Mouse (Mus musculus) cerebellum, postnatal 25 days (tissue): ENCODE measurements around the gene Myh14.
A peak's percentile ranks its signal among the peaks of the same experiment; 100 is the strongest.

Source experiments
- DNase-seq, 2 experiments: peaks; one replicate each; pipeline ENCODE4 v3.0.0; 2021; ENCODE audit warnings: mixed read lengths in 2 of 2

Myh14 gene

DNA sequence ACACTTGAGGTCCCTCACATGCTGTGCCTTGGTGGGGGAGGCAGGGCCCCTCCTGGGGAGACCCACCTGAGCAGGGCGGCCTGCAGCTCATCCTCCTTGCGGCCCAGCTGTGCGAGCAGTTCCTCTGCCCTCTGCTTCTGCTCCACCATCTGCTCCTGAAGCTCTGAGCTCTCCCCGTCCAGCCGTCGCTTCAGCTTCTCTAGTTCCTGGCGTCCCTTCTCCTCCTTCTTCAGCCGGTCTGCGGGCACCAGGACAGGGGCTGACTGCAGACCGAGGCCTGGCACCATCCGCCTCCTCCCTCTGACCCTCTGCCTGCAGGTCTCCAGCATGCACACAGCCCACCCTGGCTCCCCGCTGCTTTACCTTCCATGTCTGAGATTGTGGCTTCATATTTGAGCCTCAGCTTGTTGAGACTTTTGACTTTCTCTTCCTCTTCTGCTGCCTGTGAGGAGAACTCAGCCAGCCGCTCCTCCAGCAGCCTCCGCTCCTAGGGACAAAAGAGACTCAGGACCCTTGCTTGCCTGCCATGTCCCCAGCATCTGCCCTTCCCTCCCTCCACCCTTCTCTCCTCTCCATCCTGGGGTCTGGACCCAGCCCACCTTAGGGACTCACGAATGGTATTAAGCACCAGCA, 42.1 kb downstream of the Myh14 start:
- DNase-seq, result peak in 1 of 2 experiments; percentile 43

DNA sequence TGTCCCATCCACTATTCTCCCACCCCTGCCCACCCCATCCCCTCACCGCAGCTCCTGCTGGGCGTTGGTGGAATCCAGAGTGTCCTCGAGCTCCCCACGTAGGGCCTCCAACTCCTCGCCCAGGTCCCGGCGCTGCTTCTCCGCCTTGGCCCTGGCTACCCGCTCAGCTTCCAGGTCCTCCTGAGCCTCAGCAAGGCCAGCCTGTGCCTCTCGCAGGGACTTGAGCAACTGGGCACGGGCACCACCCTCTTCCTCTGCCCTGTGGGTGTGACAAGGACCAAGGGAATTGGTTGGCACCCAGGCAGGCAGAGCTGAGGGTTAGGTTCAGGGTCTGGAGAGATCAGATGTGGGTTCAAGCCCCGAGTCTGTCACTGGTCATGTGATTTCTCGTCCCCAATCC, 43.7 kb downstream of the Myh14 start:
- peak in 1 of 2 experiments; percentile 42 for DNase-seq

DNA sequence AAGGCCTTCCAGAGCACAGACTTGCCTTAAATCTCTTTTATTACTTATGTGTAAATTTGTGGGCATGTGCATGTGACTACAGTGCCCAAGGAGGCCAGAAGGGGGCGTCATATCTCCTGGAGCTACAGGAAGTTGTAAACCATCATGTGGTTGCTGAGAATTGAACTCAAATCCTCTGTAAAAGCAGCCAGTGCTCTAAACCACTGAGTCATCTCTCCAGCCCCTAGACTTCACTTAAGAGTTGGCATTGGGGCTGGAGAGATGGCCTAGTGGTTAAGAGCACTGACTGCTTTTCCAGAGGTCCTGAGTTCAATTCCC, 44.6 kb downstream of the Myh14 start:
- DNase-seq, result no peak

DNA sequence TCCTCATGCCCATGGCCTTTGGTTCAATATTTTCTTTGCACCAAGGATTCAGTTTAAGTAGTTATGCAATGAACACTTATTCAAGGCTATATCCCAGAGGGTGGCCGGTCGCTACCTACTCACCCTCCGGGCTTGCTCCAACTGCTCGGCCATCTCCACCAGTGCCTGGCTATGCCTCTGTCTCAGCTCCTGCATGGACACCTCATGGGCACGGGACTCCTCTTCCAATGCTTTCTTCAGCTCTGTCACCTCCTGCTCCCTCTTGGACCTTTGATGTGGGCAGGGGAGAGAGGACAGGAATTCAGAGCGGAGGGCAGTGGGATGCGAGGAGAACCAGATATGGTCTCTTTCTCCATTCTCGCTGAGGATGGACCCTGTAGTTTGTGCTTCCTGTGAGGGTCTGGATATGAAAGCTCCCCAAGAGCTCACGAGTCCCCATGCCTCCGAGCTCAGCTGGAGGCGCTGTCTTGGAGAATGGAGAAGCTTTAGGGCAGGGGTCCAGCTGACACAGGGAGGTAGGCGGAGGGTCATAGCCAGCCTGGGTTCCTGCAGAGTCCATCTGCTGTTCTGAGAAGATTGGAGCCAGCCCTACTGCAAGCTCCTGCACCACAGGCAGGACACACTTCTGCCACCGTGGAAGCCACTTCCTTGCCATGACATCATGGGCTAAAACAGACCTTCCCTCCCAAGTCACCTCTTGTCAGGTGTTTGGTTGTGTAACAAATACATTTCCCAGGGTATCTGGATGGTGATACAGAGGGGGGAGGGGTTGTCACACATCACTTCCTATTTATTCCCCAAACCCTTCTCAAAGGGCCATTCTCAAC, 45.2 kb downstream of the Myh14 start:
- peak; percentile 93 to 95 for DNase-seq

DNA sequence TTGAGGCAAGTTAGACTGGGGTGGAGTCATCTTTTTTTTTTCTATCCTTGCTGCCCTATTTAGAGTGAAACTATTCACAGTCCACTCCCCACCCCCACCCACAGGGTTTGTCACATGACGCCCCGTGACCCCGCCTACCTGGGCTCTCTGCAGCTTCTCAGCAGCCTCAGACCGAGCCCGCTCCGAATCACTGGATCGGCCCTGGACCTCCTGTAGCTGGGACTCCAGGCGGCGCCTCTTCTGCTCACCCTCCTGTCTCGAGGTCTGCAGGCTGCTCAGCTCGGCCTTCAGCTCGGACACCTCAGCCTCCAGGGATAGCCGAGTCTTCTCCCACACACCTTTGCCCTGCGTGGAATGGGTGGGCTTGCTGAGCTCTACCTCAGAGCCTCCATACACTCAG, 45.8 kb downstream of the Myh14 start:
- DNase-seq, result peak; percentile 92 to 95

DNA sequence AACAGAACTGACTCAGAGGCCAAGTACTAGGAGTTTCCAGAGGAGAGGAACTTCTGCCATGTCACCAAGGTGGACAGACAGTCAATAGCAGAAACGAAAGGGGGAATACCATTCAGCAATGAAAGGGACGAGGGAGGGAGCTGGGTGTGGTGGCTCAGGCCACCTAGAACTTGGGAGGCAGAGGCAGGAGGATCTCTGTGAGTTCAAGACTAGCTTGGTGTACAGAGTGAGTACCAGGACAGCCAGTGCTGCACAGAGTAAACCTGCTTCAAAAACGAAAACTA, 46.2 kb downstream of the Myh14 start:
- peak in 1 of 2 experiments; percentile 68 for DNase-seq

DNA sequence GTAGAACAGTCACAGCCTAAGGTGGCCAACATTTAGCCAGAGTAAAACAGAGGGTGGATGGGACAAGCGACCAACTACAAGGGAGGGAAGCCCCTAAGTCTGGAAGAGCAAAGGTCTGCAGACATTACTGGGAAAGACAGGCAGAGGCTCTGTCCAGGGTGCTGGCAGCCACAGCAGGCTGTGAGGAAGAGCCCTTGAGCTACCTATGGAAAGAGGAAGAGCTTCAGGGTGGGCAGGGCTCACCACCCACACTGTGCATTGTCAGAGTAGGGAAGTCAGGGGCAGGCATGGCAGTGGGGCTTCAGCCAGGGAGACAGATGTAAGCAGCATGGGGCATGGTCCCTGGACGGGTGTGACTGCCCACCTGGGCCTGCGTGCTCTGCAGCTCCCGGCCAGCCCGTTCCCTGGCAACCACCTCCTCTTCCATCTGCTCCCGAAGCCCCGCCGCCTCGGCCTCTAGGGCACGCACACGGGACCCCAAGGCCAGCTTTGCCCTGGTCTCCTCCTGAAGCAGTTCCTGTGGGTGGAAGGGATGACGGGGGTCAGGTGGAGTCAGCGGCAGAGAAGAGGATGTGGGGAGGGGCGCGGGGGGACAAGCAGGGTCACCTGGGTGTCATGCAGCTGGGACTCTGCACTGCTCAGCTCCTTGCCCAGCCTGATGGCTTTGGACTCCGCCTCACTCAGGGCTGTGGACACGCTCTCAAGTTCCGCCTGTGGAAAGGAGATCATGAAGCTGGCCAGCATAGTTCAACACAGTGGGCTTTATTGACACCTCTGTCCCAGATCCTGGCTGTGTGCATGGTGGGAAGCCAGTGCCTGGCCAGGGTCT, 46.7 kb downstream of the Myh14 start:
- peak; percentile 78 to 79 for DNase-seq

DNA sequence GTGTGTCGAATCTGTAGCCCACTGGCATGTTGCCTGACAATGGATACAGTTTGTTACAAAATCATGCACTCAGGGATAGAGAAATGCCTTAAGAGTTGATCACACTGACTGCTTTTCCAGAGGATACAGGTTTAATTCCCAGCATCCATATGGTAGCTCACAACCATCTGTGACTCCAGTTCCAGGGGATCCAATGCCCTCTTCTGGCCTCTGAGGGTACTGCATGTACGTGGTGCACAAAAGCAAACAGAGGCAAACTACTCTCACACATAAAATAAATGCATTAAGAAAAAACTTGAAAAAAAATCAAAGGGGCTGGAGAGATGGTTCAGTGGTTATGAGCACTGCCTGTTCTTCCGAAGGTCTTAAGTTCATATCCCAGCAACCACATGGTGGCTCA, 53.6 kb downstream of the Myh14 start:
- peak; percentile 36 to 60 for DNase-seq

DNA sequence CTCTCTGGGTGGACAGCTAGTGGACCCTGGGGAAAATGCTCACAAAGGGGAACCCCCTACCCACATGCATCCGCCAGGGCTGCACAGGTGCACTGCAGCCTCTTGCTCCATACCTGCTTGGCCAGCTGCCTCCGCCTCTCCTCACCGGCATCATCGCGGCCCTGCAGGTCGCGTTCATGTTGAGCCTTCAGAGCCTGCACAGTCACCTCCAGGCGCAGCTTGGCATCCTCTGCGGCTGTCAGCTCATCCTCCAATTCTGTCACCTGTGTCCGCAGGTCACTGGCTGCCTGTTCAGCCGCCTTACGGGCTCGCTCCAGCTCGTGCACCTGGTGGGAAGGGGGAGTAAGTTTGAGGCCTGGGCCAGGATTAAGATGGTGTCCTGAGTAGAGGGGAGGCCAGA, 54.7 kb downstream of the Myh14 start:
- peak; percentile 75 to 79 for DNase-seq

DNA sequence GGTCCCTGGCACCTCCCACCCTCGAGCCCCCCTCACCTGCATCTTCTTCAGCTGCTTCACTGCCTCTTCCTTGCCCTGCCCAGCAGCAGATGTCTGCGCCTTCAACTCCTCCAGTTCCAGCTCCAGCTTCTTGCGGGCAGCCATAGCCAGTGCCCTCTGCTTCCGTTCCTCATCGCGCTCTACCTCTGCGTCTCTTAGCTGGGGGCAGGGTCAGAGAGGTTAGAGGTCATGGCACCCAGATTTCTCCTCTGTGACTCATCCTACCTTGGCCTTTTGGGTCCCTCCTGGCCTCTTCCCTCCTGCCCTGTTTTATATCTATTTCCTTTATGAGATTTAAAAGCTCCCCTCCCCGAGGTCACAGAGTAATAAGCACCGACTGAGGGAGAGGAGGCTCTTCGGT, 55.3 kb downstream of the Myh14 start:
- DNase-seq, result peak in 1 of 2 experiments; percentile 39

DNA sequence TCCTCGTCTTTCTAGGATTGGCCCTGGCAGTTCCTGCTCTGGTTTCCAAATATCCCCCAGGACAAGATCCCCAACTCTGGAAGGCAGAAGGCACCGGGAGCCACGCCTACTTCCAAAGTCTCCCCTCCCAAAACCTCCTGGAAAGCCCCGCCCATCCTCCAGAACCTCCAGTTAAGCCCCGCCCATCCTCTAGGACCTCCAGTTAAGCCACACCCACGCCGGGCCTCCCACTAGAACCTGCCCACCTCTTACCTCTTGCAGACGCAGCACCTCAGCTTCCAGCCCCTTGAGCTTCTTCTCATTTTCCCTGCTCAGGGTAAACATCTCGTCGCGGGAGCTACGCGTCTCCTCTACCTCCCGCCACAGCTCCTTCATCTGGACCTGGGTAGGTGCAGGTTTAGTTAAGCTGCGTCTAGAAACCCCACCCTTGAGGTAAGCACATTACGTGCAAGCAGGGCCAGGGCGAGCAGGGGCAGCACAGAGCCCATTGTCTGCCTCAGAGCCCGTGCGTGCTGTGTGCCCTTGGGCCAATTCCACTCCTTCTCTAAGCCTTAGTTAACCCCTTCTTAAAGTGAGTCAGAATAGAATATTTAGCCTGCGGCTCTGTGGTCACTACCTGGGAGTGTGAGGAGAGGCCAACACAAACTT, 56.5 kb downstream of the Myh14 start:
- peak in 1 of 2 experiments; percentile 58 for DNase-seq

DNA sequence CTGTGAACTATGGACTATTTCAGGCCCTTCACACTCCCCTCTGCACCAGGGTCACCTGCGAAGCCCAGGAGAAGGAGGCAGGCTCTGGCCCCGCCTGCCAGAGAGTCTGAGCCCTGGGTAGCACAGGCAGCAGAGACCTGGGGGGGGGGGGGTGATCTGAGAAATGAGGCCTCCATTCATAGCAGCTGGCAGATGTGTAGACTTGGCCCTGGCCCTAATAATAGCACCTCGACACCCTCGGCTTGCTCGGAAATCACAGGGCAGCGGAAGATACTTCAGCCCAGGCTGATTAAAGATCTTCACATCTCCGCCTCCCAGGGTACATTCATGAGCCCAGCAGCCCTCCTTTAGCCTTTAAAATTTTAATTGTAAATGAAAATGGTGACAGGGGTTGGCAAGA, 58.5 kb downstream of the Myh14 start:
- no peak for DNase-seq

DNA sequence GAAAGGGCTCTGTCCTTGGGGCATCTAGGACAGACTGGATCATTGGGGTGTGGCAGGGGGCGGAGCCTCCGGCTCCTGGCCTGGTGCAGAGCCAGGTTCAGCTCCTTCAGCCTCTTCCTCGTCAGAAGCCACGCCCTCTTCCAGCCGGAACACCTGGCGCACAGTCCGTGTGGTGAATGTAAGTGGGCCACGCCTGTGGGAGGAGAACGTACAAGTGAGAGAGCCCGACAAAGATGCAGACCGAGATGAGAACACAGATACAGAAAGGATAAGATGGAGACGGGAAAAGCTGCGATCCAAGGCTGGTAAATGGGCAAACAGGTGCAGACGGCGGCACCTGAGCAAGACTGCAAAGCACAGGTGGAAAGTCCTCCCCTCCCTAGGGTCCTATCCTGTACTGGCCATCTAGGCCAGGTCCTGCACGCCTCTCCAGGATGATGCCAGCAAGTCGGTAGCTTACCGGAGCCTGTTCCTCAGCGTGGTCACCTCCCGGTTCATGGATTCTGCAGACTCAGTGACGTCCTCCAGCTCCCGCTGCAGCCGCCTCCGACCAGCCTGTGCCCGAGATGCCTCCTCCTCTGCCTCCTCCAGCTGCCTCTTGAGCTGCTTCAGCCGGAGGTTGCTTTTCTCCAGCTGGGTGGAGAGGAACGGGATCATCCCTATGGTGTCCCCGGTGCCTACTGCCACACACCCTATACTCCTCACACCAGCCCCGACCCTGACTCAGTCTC, 64.3 kb downstream of the Myh14 start:
- peak; percentile 58 to 68 for DNase-seq

DNA sequence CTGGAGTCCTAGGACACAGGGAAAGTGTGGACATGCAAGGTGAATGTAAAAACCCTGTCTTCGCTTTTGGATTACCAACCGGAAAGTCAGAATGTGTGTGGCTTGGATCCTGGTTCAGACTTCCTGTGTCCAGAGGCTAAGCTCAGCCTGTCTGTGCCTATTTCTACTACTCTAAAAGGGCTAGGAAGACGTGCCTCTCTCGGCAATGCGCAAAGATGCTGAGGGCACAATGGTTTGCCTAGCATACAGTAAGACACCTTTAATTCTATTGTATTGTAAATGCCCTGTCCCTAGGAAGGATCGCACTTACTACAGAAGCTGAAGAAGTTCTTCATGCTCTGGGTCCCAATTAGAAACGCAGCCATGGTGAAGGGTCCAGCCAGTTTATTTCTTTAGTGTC, 65.2 kb downstream of the Myh14 start:
- peak in 1 of 2 experiments; percentile 34 for DNase-seq

DNA sequence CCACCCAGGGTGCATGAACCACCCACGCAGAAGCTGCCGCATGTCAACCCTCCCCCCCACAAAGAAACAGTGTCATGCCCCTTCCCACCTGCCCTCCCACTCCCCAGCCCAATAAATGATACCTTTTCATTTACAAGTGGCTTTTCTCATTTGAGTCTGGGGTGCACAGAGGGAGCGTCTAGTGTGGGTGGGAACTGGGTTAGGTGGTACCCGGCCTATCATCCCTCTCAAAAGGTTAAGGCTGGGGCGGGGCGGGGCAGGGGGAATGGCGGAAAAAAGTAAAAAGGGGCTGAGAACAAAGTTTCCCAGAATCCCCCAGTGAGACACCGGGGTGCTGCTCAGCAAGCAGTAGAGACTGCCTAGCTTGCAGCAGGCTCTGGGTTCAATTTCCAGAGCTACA, 66.0 kb downstream of the Myh14 start:
- peak in 1 of 2 experiments; percentile 25 for DNase-seq

DNA sequence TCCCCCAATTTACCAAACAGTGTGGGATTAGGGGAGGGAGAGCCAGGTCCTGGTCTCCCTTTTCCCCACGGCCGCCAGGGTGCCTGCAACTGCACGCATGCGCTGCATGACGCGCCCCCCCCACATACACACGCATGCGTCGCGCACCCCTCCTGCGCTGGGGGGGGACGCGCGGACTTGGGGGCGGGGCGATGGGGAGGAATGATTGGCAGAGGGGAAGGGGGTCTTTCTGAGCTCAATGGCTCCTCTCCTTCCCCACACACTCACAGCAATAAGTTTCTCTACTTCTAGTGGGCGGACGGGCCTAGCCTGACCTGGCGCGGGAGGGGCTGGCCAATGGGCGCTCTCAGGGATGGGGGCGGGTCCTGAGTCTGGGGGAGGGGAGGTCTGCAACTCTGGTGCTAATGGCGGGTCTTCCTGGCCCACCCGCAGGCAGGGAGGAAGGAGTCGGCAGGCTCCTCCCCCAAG, 66.5 kb downstream of the Myh14 start:
- peak; percentile 79 to 88 for DNase-seq

DNA sequence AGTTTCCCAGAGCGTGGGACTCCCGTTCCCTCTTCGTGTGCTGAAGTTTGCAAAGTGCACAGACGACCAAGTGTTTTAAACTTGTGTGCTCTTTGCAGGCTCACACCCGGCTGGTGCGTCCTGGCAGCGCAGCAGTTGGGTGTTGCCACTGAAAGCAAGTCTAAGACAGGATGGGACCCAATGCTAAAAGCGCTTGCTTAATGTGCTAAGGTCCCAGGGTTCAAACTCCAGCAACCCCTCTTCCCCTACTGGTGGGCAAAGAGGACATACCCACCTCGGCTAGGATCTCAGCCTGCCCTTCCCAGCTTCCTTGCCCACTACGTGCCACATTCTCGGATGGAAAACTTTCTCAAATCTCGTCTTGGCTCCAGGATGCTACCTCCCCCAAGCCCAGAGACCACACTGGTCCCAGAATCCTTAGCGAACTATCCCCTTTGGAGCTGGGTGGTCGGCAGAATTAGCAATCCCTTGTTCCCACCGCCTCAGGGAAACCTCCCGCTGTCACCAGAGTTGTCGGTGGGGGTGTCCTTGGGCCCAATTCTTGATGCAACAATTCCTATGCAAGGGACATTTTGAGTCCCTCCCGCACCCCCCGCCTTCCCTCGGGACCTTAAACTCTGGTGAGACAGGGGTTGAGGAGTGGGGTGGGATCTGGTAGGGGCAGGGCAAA, 67.3 kb downstream of the Myh14 start:
- peak; percentile 51 to 57 for DNase-seq

DNA sequence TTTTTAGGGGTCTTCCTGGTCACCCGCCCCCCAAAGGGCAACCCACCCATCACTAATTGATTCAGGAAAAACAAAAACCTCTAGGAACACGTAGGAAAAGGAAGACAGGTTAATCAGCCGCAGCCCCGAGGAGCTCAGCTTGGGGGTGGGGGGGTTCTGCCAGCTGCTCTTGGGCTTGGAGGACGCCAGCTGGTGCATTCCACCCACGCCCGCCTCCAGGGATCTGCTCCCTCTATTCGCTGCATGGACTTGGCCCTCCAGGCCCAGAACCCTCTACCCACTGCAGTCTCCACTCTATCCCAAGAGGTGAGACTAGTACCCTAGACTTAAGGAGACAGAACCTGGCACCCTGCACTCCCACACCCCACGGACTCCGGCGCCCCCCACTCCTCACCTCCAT, 68.2 kb downstream of the Myh14 start:
- DNase-seq, result peak; percentile 81 to 88

DNA sequence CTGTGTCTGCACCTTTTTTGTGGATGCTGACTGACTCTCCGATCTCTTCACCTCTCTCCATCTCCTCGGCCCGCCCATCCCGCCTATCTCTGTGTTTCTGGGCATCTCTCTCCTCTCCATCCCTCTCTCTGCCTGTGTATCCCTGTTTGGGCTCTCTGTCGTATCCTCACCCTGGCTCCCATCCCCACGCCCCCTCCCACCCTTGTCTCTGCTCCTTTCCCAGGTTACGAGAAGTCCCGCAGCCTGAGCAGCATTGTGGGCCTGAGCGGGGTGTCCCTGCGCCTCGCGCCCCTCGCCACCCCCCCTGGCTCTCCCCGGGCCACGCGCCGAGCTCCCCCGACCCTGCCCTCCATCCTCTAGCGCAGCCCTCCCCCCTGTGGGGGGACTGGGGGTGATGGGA, 69.0 kb downstream of the Myh14 start:
- peak; percentile 52 to 62 for DNase-seq

DNA sequence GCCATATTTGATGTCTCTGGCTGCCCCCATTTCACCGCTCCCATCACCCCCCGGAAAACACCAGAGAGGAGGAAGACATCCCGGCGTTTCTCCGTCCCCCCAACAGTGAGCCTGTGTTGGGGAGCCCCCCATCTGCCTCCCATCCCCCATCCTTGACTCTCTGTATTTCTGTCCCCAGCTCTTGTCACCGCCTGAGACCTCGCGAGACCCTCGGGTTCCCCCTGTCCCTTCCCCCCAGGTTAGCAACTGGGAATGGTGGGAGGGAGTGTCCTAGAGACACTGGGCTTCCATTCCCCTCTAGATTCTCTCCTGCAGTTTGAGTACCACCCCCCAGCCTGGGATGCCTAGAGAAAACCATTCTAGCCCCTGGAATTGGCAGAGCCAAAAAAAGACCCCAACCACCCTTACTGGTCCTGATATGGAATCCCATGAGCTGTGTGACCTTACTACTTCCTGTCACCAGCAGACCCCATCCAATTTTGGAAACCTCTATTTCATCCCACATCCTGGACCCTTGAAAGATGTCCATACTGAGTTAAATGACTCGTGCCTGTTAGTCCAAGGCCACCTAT, 69.9 kb downstream of the Myh14 start:
- DNase-seq, result peak in 1 of 2 experiments; percentile 39

DNA sequence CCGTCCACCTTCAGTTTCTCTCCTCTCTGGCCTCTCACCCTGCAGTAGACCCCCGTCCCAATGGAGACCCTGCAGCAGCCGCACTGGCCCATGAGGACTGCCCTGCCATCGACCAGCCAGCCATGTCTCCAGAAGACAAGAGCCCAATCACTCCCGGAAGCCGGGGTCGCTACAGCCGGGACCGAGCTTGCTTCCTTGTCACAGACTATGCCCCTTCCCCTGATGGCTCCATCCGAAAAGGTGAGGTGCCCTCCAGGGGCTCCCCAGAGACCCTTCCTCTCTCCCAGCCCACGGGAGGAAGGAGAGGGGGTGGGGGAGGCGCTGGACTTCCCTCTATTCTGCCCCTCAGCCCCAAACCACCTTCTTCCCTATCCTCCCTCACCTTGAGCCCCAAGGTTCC, 72.3 kb downstream of the Myh14 start:
- peak in 1 of 2 experiments; percentile 48 for DNase-seq
